Mouse (Mus musculus): Measurements from ENCODE around the gene Olfr1124.
"Not testable (repeated sequence)": the region's sequence is repeated elsewhere in the genome, so short reads cannot be mapped to it uniquely, and the experiment has no call there.

DNA sequence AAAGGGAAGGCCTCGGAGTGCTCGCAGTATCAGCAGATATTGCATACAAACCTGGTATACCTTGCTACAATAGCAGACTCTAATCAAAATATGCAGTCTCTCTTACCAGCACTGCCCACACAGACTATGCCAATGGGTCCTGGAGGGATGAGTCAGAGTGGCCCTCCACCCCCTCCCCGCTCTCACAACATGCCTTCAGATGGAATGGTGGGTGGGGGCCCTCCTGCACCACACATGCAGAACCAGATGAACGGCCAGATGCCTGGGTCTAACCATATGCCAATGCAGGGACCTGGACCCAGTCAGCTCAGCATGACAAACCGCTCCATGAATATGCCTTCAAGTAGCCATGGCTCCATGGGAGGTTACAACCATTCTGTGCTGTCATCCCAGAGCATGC is 36.5 kb upstream of the Olfr1124 start:
- TF ChIP-seq MYOG (IDR thresholded peaks at IDR 0.05; ENCODE audit: control insufficient read depth in 1 of 3, insufficient read depth in 1 of 3, insufficient read length in 2 of 3, low read depth in 2 of 3); POLR2AphosphoS2 (IDR thresholded peaks at IDR 0.05; ENCODE audit: insufficient read length, low read depth); USF1 (IDR thresholded peaks at IDR 0.05; ENCODE audit: low read depth); CEBPB (IDR thresholded peaks at IDR 0.05; ENCODE audit: insufficient read depth, poor library complexity, severe bottlenecking); POLR2A (IDR thresholded peaks at IDR 0.05; ENCODE audit: insufficient read length, low read depth); E2F4 (IDR thresholded peaks at IDR 0.05; ENCODE audit: insufficient read depth); MAX (IDR thresholded peaks at IDR 0.05; ENCODE audit: low read depth); TCF12 (IDR thresholded peaks at IDR 0.05; ENCODE audit: insufficient read depth, poor library complexity, severe bottlenecking); SRF (IDR thresholded peaks at IDR 0.05; ENCODE audit: control insufficient read depth, insufficient read length, low read depth); MYOD1 (IDR thresholded peaks at IDR 0.05; ENCODE audit: control insufficient read depth in 1 of 3, insufficient read length in 2 of 3, low read depth in 2 of 3): not testable (repeated sequence)
